Mouse (Mus musculus) heart, embryonic 14.5 days (tissue): ENCODE measurements at regions not wholly inside any gene's neighbourhood (a gene's known extent, or its start where the extent isn't known, plus 50 kb on each side); places are given as distances from the start of the nearest gene placed in this dataset.

ENCODE experiments used
- ATAC-seq: fragments of 200-750 bp; cut with Nextera tagmentation; 2 replicates; pipeline ENCODE4 v1.8.0; 2017; ENCODE audit warnings: low read depth, moderate TSS enrichment; ENCODE audit not compliant: insufficient number of reproducible peaks, insufficient read depth, low FRiP score
- H3K27ac ChIP-seq, 2 experiments: fragments of 200-500 bp in 1 of 2; fragments of 300-500 bp in 1 of 2; sonication (generic) in 1 of 2; replicated peaks in 1 of 2; 2 replicates each; pipeline ENCODE4 v1.5.1; 2012 to 2014; ENCODE audit warnings: low read depth in 2 of 2, low read length in 2 of 2, control low read depth in 1 of 2, mild to moderate bottlenecking in 1 of 2, mixed read lengths in 1 of 2; ENCODE audit not compliant: control insufficient read depth in 1 of 2, insufficient read depth in 1 of 2
- H3K27me3 ChIP-seq: fragments of 300-500 bp; sonication (generic); 2 replicates; pipeline ENCODE4 v1.6.1; 2014; ENCODE audit warnings: mild to moderate bottlenecking, low read length, control low read depth; ENCODE audit not compliant: control insufficient read depth, insufficient read depth
- H3K36me3 ChIP-seq: fragments of 300-500 bp; sonication (generic); 2 replicates; pipeline ENCODE4 v1.6.1; 2014; ENCODE audit warnings: mild to moderate bottlenecking, control low read depth, low read length, mixed read lengths; ENCODE audit not compliant: control insufficient read depth, insufficient read depth
- H3K4me1 ChIP-seq, 2 experiments: fragments of 200-500 bp in 1 of 2; fragments of 300-500 bp in 1 of 2; sonication (generic) in 1 of 2; 2 replicates each; pipeline ENCODE4 v1.6.1; 2012 to 2014; ENCODE audit warnings: low read length in 2 of 2, control low read depth in 1 of 2, mixed read lengths in 1 of 2; ENCODE audit not compliant: control insufficient read depth in 2 of 2, insufficient read depth in 2 of 2
- H3K4me2 ChIP-seq: fragments of 300-500 bp; sonication (generic); 2 replicates; pipeline ENCODE4 v1.6.1; 2014; ENCODE audit warnings: mild to moderate bottlenecking, low read length
- H3K4me3 ChIP-seq, 2 experiments: fragments of 200-500 bp in 1 of 2; fragments of 300-500 bp in 1 of 2; sonication (generic) in 1 of 2; 2 replicates each; pipeline ENCODE4 v1.5.1; 2012 to 2014; ENCODE audit warnings: low read length in 2 of 2, mild to moderate bottlenecking in 2 of 2, control low read depth in 1 of 2, low read depth in 1 of 2, moderate library complexity in 1 of 2; ENCODE audit not compliant: control insufficient read depth in 1 of 2, insufficient read depth in 1 of 2
- H3K9ac ChIP-seq: fragments of 300-500 bp; sonication (generic); 2 replicates; pipeline ENCODE4 v1.6.1; 2014; ENCODE audit warnings: mild to moderate bottlenecking, low read length
- H3K9me3 ChIP-seq: fragments of 300-500 bp; sonication (generic); 2 replicates; pipeline ENCODE4 v1.6.1; 2016; ENCODE audit warnings: low read length, control low read depth; ENCODE audit not compliant: control insufficient read depth
- WGBS: fragments of 180-500 bp; shearing (Covaris S2); extraction: QIAGEN DNeasy Blood & Tissue Kit; methylation state at CpG from one replicate; pipeline ENCODE4 v1.1.7; 2014; 5-methylcytosine and 5-hydroxymethylcytosine counted together

GRCm38 (mm10) chr8:91853803-91854202 lies 51.9 kb upstream of the Irx3 start:
- no peak overlapping the region for H3K4me3 ChIP-seq
- H3K4me2 ChIP-seq: no peak overlapping the region
- no peak overlapping the region for H3K9ac ChIP-seq
- WGBS: 63% methylated on average over 2 of the region's 2 CpGs
- H3K27ac ChIP-seq: no peak overlapping the region
- H3K27me3 ChIP-seq: no peaks in the 10 kb centered on the region
- no peaks in the 10 kb centered on the region for H3K36me3 ChIP-seq
- ATAC-seq: no peak
- H3K9me3 ChIP-seq: no peaks in the 10 kb centered on the region
- peaks cover 10 to 21% of the 10 kb centered on the region in 2 experiments; a peak in 2 of 4 replicates for H3K4me1 ChIP-seq

GRCm38 (mm10) chr8:91853336-91853735 lies 51.5 kb upstream of the Irx3 start:
- WGBS: 55% methylated on average over 4 of the region's 4 CpGs

More at GRCm38 (mm10) chr8:91853336-91853735, 51.5 kb upstream of the Irx3 start:
- H3K27me3 ChIP-seq: no peaks in the 10 kb centered on the region
- ATAC-seq: no peak
- no peaks in the 10 kb centered on the region for H3K36me3 ChIP-seq
- no peak overlapping the region for H3K4me2 ChIP-seq
- H3K9me3 ChIP-seq: no peaks in the 10 kb centered on the region
- peaks cover 10 to 21% of the 10 kb centered on the region in 2 experiments; a peak in 2 of 4 replicates for H3K4me1 ChIP-seq
- no peak overlapping the region for H3K27ac ChIP-seq
- no peak overlapping the region for H3K4me3 ChIP-seq
- no peak overlapping the region for H3K9ac ChIP-seq
